Mouse (Mus musculus) lung, adult 2 months (tissue): Measurements from ENCODE around the gene Soat2.

Experiments
- CTCF ChIP-seq: fragments of 200-500 bp; IDR thresholded peaks from 2 replicates; pipeline ENCODE4 v1.5.1; 2011; ENCODE audit warnings: mild to moderate bottlenecking, low read length, control low read depth; ENCODE audit not compliant: insufficient read depth
- POLR2A ChIP-seq: fragments of 200-500 bp; IDR thresholded peaks from 2 replicates; pipeline ENCODE4 v1.6.1; 2011; ENCODE audit warnings: low read depth, mild to moderate bottlenecking, control low read depth, low read length, borderline replicate concordance; ENCODE audit errors: extremely low read depth

- TF ChIP-seq CTCF (no peak), POLR2A (peak; percentile 92)
Observed at GRCm38 (mm10) chr15:102103371-102103946, 46.9 kb upstream of the Soat2 start.
